Mouse (Mus musculus): ENCODE data around the gene Cd19.
A peak's percentile ranks its signal among the peaks of the same experiment; 100 is the strongest.

The Cd19 gene

GRCm38 (mm10) chr7:126414725-126415124, at the start of gene Cd19:
Gene Cd19 (minus strand): TSS chr7:126414889.
- no peak for DNase-seq (ENCODE audit: low spot score)

GRCm38 (mm10) chr7:126464121-126464520, 49.4 kb upstream of the Cd19 start:
- no peak for DNase-seq (ENCODE audit: low spot score)

- DNase-seq (ENCODE audit: low spot score): no peak
Measured at GRCm38 (mm10) chr7:126463547-126463946, 48.9 kb upstream of the Cd19 start.

- no peak for DNase-seq (ENCODE audit: low spot score)
Measured at GRCm38 (mm10) chr7:126463004-126463403, 48.3 kb upstream of the Cd19 start, which contains the start of gene Atp2a1. Gene Atp2a1 (minus strand): TSS chr7:126463108.

- no peak for DNase-seq (ENCODE audit: low spot score)
Measured at GRCm38 (mm10) chr7:126461626-126462025, 46.9 kb upstream of the Cd19 start.

- no peak for DNase-seq (ENCODE audit: low spot score)
Measured at GRCm38 (mm10) chr7:126460623-126461399, 46.1 kb upstream of the Cd19 start.

GRCm38 (mm10) chr7:126458844-126459618, 44.3 kb upstream of the Cd19 start:
- no peak for DNase-seq (ENCODE audit: low spot score)

- DNase-seq (ENCODE audit: low spot score): no peak
Measured at GRCm38 (mm10) chr7:126458225-126458624, 43.5 kb upstream of the Cd19 start.

- no peak for DNase-seq (ENCODE audit: low spot score)
Measured at GRCm38 (mm10) chr7:126456382-126457266, 41.9 kb upstream of the Cd19 start.

GRCm38 (mm10) chr7:126455242-126455641, 40.6 kb upstream of the Cd19 start:
- no peak for DNase-seq (ENCODE audit: low spot score)

GRCm38 (mm10) chr7:126453861-126454260, 39.2 kb upstream of the Cd19 start:
- no peak for DNase-seq (ENCODE audit: low spot score)

- DNase-seq (ENCODE audit: low spot score): no peak
Measured at GRCm38 (mm10) chr7:126452244-126452643, 37.6 kb upstream of the Cd19 start.

GRCm38 (mm10) chr7:126450641-126451040, 36.0 kb upstream of the Cd19 start:
- no peak for DNase-seq (ENCODE audit: low spot score)

GRCm38 (mm10) chr7:126449991-126450390, 35.3 kb upstream of the Cd19 start:
- DNase-seq (ENCODE audit: low spot score): no peak

- no peak for DNase-seq (ENCODE audit: low spot score)
Measured at GRCm38 (mm10) chr7:126448481-126448880, 33.8 kb upstream of the Cd19 start.

- no peak for DNase-seq (ENCODE audit: low spot score)
Measured at GRCm38 (mm10) chr7:126446217-126446616, 31.5 kb upstream of the Cd19 start.

GRCm38 (mm10) chr7:126445104-126445815, 30.6 kb upstream of the Cd19 start:
- DNase-seq (ENCODE audit: low spot score): no peak

GRCm38 (mm10) chr7:126444536-126444935, 29.8 kb upstream of the Cd19 start:
- no peak for DNase-seq (ENCODE audit: low spot score)

GRCm38 (mm10) chr7:126443997-126444396, 29.3 kb upstream of the Cd19 start:
- no peak for DNase-seq (ENCODE audit: low spot score)

GRCm38 (mm10) chr7:126440134-126440533, 25.4 kb upstream of the Cd19 start:
- no peak for DNase-seq (ENCODE audit: low spot score)

GRCm38 (mm10) chr7:126436851-126437250, 22.2 kb upstream of the Cd19 start:
- peak; percentile 66 for DNase-seq (ENCODE audit: low spot score)

- no peak for DNase-seq (ENCODE audit: low spot score)
Measured at GRCm38 (mm10) chr7:126435801-126436200, 21.1 kb upstream of the Cd19 start.
